Mouse (Mus musculus) embryonic facial prominence, embryonic 15.5 days (tissue): ENCODE results near the gene L3mbtl1. TPM values are rescaled to one million over a fixed set of nuclear protein-coding genes. Genes with fewer than 3 reads are reported as not detected.

ENCODE experiments used
- ATAC-seq: fragments of 200-750 bp; cut with Nextera tagmentation; 2 replicates; pipeline ENCODE4 v1.8.0; 2017; ENCODE audit warnings: low read depth, moderate TSS enrichment; ENCODE audit not compliant: insufficient number of reproducible peaks, low FRiP score, low TSS enrichment
- H3K27ac ChIP-seq: fragments of 300-500 bp; sonication (generic); replicated peaks from 2 replicates; pipeline ENCODE4 v1.5.1; 2015; ENCODE audit warnings: mild to moderate bottlenecking, inconsistent platforms
- H3K27me3 ChIP-seq: fragments of 300-500 bp; sonication (generic); 2 replicates; pipeline ENCODE4 v1.6.1; 2015; ENCODE audit warnings: inconsistent platforms
- H3K36me3 ChIP-seq: fragments of 300-500 bp; sonication (generic); 2 replicates; pipeline ENCODE4 v1.6.1; 2015; ENCODE audit warnings: mild to moderate bottlenecking, inconsistent platforms
- H3K4me1 ChIP-seq: fragments of 300-500 bp; sonication (generic); 2 replicates; pipeline ENCODE4 v1.6.1; 2015; ENCODE audit warnings: inconsistent platforms
- H3K4me2 ChIP-seq: fragments of 300-500 bp; sonication (generic); replicated peaks from 2 replicates; pipeline ENCODE4 v1.6.1; 2015; ENCODE audit warnings: mild to moderate bottlenecking, inconsistent platforms
- H3K4me3 ChIP-seq: fragments of 300-500 bp; sonication (generic); replicated peaks from 2 replicates; pipeline ENCODE4 v1.5.1; 2015; ENCODE audit warnings: mild to moderate bottlenecking, inconsistent platforms
- H3K9ac ChIP-seq: fragments of 300-500 bp; sonication (generic); 2 replicates; pipeline ENCODE4 v1.6.1; 2015; ENCODE audit warnings: inconsistent platforms
- H3K9me3 ChIP-seq: fragments of 300-500 bp; sonication (generic); replicated peaks from 2 replicates; pipeline ENCODE4 v1.6.1; 2016; ENCODE audit warnings: inconsistent platforms
- WGBS: fragments of 180-500 bp; shearing (Covaris S2); methylation state at CpG from one replicate; pipeline ENCODE4 v1.1.7; 2015; 5-methylcytosine and 5-hydroxymethylcytosine counted together
- polyA plus RNA-seq: library from polyadenylated mRNA; unstranded; fragments of >200 nt; fragmentation: Nextera tagmentation; extraction: Ambion mirVana; gene quantifications from 2 replicates; pipeline ENCODE4 v1.2.1, GENCODE M21; 2015

The L3mbtl1 gene
- polyA plus RNA-seq, 1 experiment from 2014 or later, result 0.48 TPM

DNA sequence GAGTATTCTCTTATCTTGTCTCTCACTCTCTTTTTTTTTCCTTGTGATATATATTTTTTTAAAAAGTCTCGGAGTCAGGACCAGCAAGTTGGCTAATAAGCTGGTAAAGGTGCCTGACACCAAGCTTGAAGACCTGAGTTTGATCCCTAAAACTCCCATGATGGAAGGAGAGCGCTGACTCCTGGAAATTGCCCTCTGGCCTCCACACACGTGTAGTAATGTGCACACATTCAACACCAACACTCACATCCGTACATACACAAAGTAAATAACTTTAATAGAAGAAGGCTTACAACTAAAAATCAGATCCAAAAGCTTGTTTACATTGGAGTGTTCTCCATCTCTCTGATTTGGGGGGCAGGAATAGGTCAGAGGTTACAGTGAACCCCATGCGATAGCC lies 29.9 kb downstream of the L3mbtl1 start:
- Histone ChIP-seq H3K27ac (no peak overlapping the region), H3K27me3 (no peaks in the 10 kb centered on the region), H3K9ac (no peak overlapping the region), H3K36me3 (no peaks in the 10 kb centered on the region), H3K4me1 (peaks cover 23% of the 10 kb centered on the region), H3K4me3 (no peak overlapping the region), H3K9me3 (no peaks in the 10 kb centered on the region), H3K4me2 (no peak overlapping the region)
- no peak for ATAC-seq
- 65% methylated on average over 5 of the region's 5 CpGs for whole genome bisulfite sequencing

DNA sequence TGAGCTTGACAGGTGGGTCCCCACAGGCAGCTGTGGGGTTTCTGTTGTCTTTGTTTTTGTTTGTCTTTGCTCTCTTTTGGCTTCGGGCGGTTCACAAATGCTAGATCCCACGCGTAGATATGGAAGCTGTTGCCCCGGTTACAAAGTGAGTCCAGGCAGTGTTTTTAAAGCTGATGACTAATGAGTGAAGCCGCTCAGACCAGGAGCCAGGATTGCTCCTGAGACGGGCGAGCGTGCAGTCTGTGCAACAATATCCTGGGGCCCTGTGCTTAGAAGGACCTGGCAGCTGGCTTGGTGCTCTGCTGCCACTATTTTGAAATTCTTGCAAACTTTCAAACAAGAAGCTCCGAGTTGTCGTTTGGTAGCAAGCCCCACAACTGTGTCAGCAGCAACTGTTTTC lies 30.4 kb downstream of the L3mbtl1 start:
- Histone ChIP-seq H3K9ac (no peak overlapping the region), H3K4me2 (0 out of 2 replicates have a peak overlapping the region, but pooled peaks have one; percentile 6), H3K9me3 (no peaks in the 10 kb centered on the region), H3K4me1 (peaks cover 23% of the 10 kb centered on the region), H3K4me3 (no peak overlapping the region), H3K36me3 (no peaks in the 10 kb centered on the region), H3K27me3 (no peaks in the 10 kb centered on the region), H3K27ac (no peak overlapping the region)
- ATAC-seq, result no peak
- WGBS, result 24% methylated on average over 11 of the region's 11 CpGs

DNA sequence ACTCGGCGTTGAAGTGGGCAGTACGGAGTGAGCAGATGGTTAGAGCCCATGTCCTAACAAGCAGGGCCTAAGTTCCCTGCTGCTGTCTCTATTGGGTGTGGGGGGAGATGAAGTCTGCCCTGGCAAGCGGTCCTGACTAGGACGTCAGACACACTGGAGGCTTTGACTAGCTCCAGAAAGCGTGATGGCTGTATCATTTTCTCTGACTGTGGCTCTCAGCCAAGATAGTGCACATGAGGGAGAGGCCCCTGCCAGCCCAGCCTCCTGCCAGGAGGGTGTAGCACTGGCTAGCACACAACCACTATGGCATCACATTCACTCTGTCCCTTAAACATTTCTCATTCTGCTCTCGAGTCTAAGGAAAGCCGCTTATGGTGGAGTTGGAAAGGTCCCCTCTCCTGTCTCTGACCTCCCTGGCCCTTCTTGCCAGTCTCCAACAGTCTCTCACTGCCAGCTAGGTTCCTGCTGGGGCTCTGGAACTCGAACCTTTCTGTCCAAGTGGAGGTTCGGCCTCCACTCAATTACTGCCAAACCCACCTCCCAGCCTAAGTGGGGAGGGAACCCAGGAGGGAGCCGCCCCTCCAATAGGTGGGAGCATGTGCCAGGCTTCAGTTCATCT lies 32.0 kb downstream of the L3mbtl1 start:
- Histone ChIP-seq H3K9me3 (no peaks in the 10 kb centered on the region), H3K27ac (no peak overlapping the region), H3K9ac (no peak overlapping the region), H3K36me3 (no peaks in the 10 kb centered on the region), H3K4me1 (peaks cover 23% of the 10 kb centered on the region), H3K4me3 (no peak overlapping the region), H3K4me2 (no peak overlapping the region), H3K27me3 (no peaks in the 10 kb centered on the region)
- 68% methylated on average over 11 of the region's 11 CpGs for WGBS
- 0 out of 2 replicates have a peak, but pooled peaks have one; percentile 41 for ATAC-seq

DNA sequence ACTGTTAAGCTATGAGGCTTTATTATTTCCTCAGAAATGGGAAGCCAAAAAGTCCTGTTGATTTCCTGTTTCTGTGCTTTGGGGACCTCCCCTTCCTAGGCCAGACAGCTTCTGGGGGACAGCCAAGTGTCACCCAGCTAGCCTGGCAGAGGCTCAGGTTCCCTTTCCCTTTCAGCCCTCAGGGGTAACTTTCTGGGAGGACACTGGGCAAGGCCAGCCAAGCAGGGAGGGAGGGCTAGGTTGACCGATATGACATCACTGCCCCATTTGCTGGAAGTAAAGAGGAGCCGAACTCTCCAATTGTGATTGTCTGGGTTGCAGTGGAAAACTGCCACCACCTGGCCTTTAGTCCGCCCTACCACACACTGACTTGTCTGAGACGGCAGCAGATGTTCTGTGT lies 32.7 kb downstream of the L3mbtl1 start:
- no peaks in the 10 kb centered on the region for H3K9me3 ChIP-seq
- no peaks in the 10 kb centered on the region for H3K36me3 ChIP-seq
- no peak for ATAC-seq
- no peak overlapping the region for H3K9ac ChIP-seq
- no peak overlapping the region for H3K4me2 ChIP-seq
- H3K4me3 ChIP-seq, result no peak overlapping the region
- 57% methylated on average over 4 of the region's 4 CpGs for WGBS
- no peak overlapping the region for H3K27ac ChIP-seq
- H3K4me1 ChIP-seq, result peaks cover 23% of the 10 kb centered on the region
- no peaks in the 10 kb centered on the region for H3K27me3 ChIP-seq

DNA sequence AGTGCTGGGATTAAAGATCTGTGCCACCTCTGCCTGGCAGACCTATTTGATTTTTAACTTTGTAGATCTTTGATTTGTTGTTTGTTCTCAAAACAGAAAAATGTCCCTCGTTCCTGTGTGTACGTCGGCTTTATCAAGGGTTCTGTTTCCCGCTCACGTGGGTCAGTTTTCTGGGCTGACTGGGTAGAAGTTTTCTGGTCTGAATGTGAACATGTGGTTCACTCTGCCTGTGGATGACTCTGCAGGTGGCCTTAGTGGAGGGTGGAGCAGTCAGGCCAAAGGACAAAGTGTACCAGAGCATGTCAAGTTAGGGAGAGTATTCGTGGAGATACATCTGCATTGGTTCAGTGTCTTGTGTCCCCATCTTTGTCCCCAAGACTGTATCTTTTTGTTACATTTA lies 41.1 kb downstream of the L3mbtl1 start:
- Histone ChIP-seq H3K4me1 (no peaks in the 10 kb centered on the region), H3K4me3 (no peak overlapping the region), H3K27me3 (no peaks in the 10 kb centered on the region), H3K36me3 (no peaks in the 10 kb centered on the region), H3K4me2 (no peak overlapping the region), H3K9me3 (no peaks in the 10 kb centered on the region), H3K9ac (no peak overlapping the region), H3K27ac (no peak overlapping the region)
- 91% methylated on average over 6 of the region's 6 CpGs for WGBS
- ATAC-seq, result no peak

DNA sequence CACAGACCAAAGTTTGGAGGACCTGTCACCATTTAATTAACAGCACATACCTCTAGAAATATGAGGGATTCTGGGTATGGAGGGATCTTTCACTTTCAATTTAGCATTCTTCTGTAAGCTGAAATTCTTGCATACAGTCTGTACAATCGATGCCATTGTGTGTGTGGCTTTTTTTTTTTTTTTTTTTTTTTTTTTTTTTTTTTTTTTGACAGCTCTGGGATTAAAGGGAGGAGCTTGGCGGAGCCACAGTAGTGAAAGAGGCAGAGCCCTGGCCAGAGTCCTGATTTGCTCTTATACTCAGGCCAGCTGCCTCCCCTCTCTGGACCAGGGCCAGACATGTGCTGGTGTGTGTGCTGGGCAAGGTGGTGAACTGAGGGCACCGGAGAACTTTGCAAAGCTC lies 42.7 kb downstream of the L3mbtl1 start:
- Histone ChIP-seq H3K4me1 (no peaks in the 10 kb centered on the region), H3K36me3 (no peaks in the 10 kb centered on the region), H3K27ac (no peak overlapping the region), H3K27me3 (no peaks in the 10 kb centered on the region), H3K4me3 (no peak overlapping the region), H3K4me2 (no peak overlapping the region), H3K9ac (no peak overlapping the region), H3K9me3 (no peaks in the 10 kb centered on the region)
- 41% methylated on average over 3 of the region's 3 CpGs for WGBS
- peak; percentile 69; the same call in 1 of the 2 replicates for ATAC-seq

DNA sequence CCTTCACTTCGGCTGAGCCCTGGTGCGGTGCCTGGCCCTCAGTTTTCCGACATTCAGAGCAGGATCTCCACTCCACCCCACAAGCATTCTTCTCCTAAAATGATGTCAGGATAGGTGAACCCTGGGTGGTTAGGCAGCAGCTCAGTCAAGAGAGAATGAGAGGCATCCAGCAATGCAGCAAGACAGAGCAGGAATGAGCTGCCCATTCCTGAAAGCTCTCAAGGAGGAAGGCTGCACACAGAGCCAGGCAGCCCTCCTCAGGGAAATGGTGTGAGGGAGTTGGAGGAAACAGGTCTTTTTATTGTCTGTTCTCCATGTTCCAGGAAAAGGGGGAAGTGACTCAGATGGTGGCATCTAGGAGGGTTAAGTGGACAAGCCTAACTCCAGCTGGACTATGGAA lies 43.5 kb downstream of the L3mbtl1 start:
- Histone ChIP-seq H3K27me3 (no peaks in the 10 kb centered on the region), H3K9ac (no peak overlapping the region), H3K4me1 (no peaks in the 10 kb centered on the region), H3K4me3 (no peak overlapping the region), H3K27ac (no peak overlapping the region), H3K36me3 (no peaks in the 10 kb centered on the region), H3K4me2 (no peak overlapping the region), H3K9me3 (no peaks in the 10 kb centered on the region)
- 69% methylated on average over 3 of the region's 3 CpGs for WGBS
- no peak for ATAC-seq

DNA sequence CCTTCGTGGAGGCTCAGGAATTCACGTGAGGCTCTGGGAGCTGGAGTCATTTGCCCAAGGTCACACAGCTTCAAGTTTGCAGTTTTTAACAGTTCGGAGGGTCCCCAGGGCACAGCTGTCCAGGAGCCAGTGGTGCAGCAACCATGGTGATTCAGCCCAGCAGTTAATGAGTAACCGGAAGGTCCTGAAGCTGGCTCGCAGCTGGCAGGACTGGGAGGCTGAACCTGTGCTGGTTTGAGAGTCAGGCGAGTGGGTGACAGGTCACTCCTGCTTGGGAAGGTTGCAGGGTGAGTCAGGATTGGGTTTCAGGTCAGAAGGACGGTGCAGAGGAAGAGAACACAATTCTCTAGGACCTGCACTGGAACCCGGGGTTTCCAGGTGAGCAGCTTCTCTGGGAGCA lies 43.9 kb downstream of the L3mbtl1 start, which contains the start of gene Sgk2:
Gene Sgk2 (plus strand): TSS at position 113 of the 400 bp plus-strand sequence.
- Histone ChIP-seq H3K27me3 (no peaks in the 10 kb centered on the region), H3K9ac (no peak within 1 kb of the TSS), H3K4me1 (no peaks in the 10 kb centered on the region), H3K4me3 (no peak within 1 kb of the TSS), H3K9me3 (no peaks in the 10 kb centered on the region), H3K36me3 (no peaks in the 10 kb centered on the region), H3K4me2 (no peak within 1 kb of the TSS), H3K27ac (no peak within 1 kb of the TSS)
- WGBS, result 50% methylated on average over 8 of the region's 8 CpGs
- ATAC-seq, result no peak

DNA sequence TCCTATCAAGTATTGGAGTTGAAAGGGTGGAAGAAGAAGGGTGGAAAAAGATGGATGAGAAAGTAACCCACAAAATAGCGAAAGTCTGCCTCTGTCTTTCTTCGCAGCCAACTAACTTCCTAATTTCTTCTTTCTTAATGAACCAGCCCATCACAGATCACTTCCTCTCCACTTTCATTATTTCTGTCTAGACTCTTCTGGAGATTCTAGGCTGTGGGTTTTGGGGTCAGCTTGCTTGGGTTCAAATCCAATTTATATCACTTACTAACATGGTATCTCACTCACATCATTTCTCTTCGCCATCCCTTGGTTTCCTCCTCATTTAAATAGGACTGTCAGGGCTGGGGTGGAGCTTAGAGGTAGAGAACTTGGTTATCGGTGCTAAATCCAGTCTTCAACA lies 45.0 kb downstream of the L3mbtl1 start:
- no peaks in the 10 kb centered on the region for H3K4me1 ChIP-seq
- no peak overlapping the region for H3K9ac ChIP-seq
- H3K4me2 ChIP-seq, result no peak overlapping the region
- H3K9me3 ChIP-seq, result no peaks in the 10 kb centered on the region
- H3K36me3 ChIP-seq, result no peaks in the 10 kb centered on the region
- H3K27ac ChIP-seq, result no peak overlapping the region
- no peak overlapping the region for H3K4me3 ChIP-seq
- no peaks in the 10 kb centered on the region for H3K27me3 ChIP-seq
- WGBS, result 83% methylated on average over 4 of the region's 4 CpGs
- no peak for ATAC-seq

DNA sequence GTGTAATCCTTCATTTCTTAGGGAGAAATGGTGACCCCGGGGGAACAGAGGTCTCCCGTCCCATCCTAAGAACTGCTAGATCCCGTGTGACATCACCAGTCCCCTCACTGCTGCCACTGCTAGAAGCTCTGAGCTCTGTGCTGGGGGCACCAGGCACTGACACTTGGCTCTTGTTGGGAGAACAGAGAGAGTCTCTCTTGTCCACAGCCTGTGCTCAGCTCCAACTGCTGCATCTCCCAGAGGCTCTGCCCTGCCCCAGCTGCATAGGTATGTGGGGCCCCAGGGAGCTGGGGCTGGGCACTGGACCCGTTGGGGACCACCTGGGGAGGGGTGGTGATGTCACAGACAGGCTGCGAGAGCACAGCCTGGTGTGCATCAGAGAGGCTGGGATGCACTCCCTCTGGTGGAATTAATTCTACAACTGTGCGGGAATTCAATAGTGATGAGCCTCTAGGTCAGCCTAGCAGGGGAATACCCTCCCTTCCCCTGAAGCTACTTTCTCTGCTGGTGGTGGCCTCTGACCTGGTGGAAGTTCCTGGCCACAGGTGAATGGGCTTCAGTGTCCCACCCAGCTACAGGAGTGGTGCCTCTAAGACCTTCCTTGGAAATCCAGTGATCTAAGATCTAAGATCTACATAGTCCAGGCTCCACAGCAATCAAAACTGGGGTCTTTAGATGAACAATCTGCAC lies 48.3 kb downstream of the L3mbtl1 start:
- ATAC-seq, result no peak
- H3K36me3 ChIP-seq, result no peaks in the 10 kb centered on the region
- H3K27ac ChIP-seq, result no peak overlapping the region
- H3K27me3 ChIP-seq, result no peaks in the 10 kb centered on the region
- H3K9me3 ChIP-seq, result no peaks in the 10 kb centered on the region
- H3K4me1 ChIP-seq, result no peaks in the 10 kb centered on the region
- 25% methylated on average over 6 of the region's 6 CpGs for WGBS
- H3K4me3 ChIP-seq, result no peak overlapping the region
- H3K9ac ChIP-seq, result no peak overlapping the region
- H3K4me2 ChIP-seq, result no peak overlapping the region

DNA sequence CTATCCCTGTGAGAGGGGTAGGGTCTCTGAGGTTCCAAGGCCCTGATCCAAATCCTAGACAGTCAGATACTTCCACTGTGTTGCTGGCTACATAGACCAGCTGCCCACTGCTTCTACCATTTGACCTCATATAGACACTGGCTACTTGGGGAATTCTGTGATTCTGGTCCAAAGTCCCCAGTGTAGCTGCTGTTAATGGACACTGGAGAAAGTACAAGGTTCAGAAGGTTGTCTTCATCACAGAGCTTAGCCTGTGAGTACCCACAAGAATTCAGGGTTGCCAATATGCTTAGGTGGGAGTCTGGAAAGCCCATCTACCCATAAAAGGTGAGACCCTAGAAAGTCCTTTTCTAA lies 48.8 kb downstream of the L3mbtl1 start:
- no peak for ATAC-seq
- H3K27me3 ChIP-seq, result no peaks in the 10 kb centered on the region

More for the DNA sequence above, 48.8 kb downstream of the L3mbtl1 start:
- H3K4me2 ChIP-seq, result no peak overlapping the region
- H3K4me3 ChIP-seq, result no peak overlapping the region
- H3K4me1 ChIP-seq, result no peaks in the 10 kb centered on the region
- no peaks in the 10 kb centered on the region for H3K9me3 ChIP-seq
- H3K27ac ChIP-seq, result no peak overlapping the region
- no peaks in the 10 kb centered on the region for H3K36me3 ChIP-seq
- no peak overlapping the region for H3K9ac ChIP-seq
